Mouse (Mus musculus): ENCODE results near the gene Serpinb3a. TPM values are rescaled to one million over a fixed set of nuclear protein-coding genes. Genes with fewer than 3 reads are reported as not detected.
A peak's percentile ranks its signal among the peaks of the same experiment; 100 is the strongest.
"Not testable (repeated sequence)": the region's sequence is repeated elsewhere in the genome, so short reads cannot be mapped to it uniquely, and the experiment has no call there.

The Serpinb3a gene
- polyA plus RNA-seq (2016; fragmentation: Nextera tagmentation; extraction: Ambion mirVana): not detected in 2 replicates

GRCm38 (mm10) chr1:107052203-107052602 lies at the start of gene Serpinb3a:
Gene Serpinb3a (minus strand): TSS chr1:107052303.
- no peaks in the 10 kb centered on the region for H3K27me3 ChIP-seq (ENCODE audit: low read depth, poor library complexity, severe bottlenecking)
- no peaks in the 10 kb centered on the region for H3K9me3 ChIP-seq (replicated peaks)
- H3K36me3 ChIP-seq: no peaks in the 10 kb centered on the region
- WGBS: 92% methylated on average over 1 of the region's 1 CpGs
- no peaks in the 10 kb centered on the region for H3K4me1 ChIP-seq
- no peak within 1 kb of the TSS for H3K27ac ChIP-seq
- H3K4me3 ChIP-seq: no peak within 1 kb of the TSS
- DNase-seq (ENCODE audit: low spot score): no peak

GRCm38 (mm10) chr1:107098417-107098816 lies 46.3 kb upstream of the Serpinb3a start:
- H3K27ac ChIP-seq: no peak overlapping the region
- WGBS: 90% methylated on average over 2 of the region's 2 CpGs

GRCm38 (mm10) chr1:107083406-107083805 lies 31.3 kb upstream of the Serpinb3a start, which contains the start of gene Serpinb3d:
Gene Serpinb3d (minus strand): TSS chr1:107083506.
- no peaks in the 10 kb centered on the region for H3K9me3 ChIP-seq (replicated peaks)
- no peak for DNase-seq (ENCODE audit: low spot score)
- H3K4me3 ChIP-seq: no peak within 1 kb of the TSS
- H3K4me1 ChIP-seq: no peaks in the 10 kb centered on the region
- H3K27me3 ChIP-seq (ENCODE audit: low read depth, poor library complexity, severe bottlenecking): no peaks in the 10 kb centered on the region
- no peaks in the 10 kb centered on the region for H3K36me3 ChIP-seq
- H3K27ac ChIP-seq: no peak within 1 kb of the TSS

More at GRCm38 (mm10) chr1:107098417-107098816, 46.3 kb upstream of the Serpinb3a start:
- DNase-seq (ENCODE audit: low spot score): no peak
- no peaks in the 10 kb centered on the region for H3K9me3 ChIP-seq (replicated peaks)
- H3K4me1 ChIP-seq: no peaks in the 10 kb centered on the region
- no peaks in the 10 kb centered on the region for H3K27me3 ChIP-seq (ENCODE audit: low read depth, poor library complexity, severe bottlenecking)
- H3K36me3 ChIP-seq: no peaks in the 10 kb centered on the region
- H3K4me3 ChIP-seq: no peak overlapping the region

GRCm38 (mm10) chr1:107034236-107034635 lies 17.9 kb downstream of the Serpinb3a start:
- DNase-seq (ENCODE audit: low spot score); H3K4me3 ChIP-seq; H3K27ac ChIP-seq; H3K4me1 ChIP-seq; H3K9me3 ChIP-seq (replicated peaks); H3K36me3 ChIP-seq; H3K27me3 ChIP-seq (ENCODE audit: low read depth, poor library complexity, severe bottlenecking): not testable (repeated sequence)
- 90% methylated on average over 3 of the region's 3 CpGs for WGBS

GRCm38 (mm10) chr1:107025886-107026285 lies 26.2 kb downstream of the Serpinb3a start:
- no peaks in the 10 kb centered on the region for H3K9me3 ChIP-seq (replicated peaks)
- no peaks in the 10 kb centered on the region for H3K4me1 ChIP-seq
- 83% methylated on average over 1 of the region's 1 CpGs for WGBS
- no peak overlapping the region for H3K27ac ChIP-seq
- no peak overlapping the region for H3K4me3 ChIP-seq
- no peaks in the 10 kb centered on the region for H3K36me3 ChIP-seq
- no peaks in the 10 kb centered on the region for H3K27me3 ChIP-seq (ENCODE audit: low read depth, poor library complexity, severe bottlenecking)
- DNase-seq (ENCODE audit: low spot score): no peak

GRCm38 (mm10) chr1:107015210-107015609 lies 36.9 kb downstream of the Serpinb3a start:
- no peak overlapping the region for H3K4me3 ChIP-seq
- no peak overlapping the region for H3K27ac ChIP-seq
- H3K4me1 ChIP-seq: no peaks in the 10 kb centered on the region
- H3K36me3 ChIP-seq: no peaks in the 10 kb centered on the region
- DNase-seq (ENCODE audit: low spot score): no peak
- no peaks in the 10 kb centered on the region for H3K9me3 ChIP-seq (replicated peaks)
- 86% methylated on average over 7 of the region's 7 CpGs for WGBS
- no peaks in the 10 kb centered on the region for H3K27me3 ChIP-seq (ENCODE audit: low read depth, poor library complexity, severe bottlenecking)

GRCm38 (mm10) chr1:107014530-107014929 lies 37.6 kb downstream of the Serpinb3a start:
- no peaks in the 10 kb centered on the region for H3K27me3 ChIP-seq (ENCODE audit: low read depth, poor library complexity, severe bottlenecking)
- H3K9me3 ChIP-seq (replicated peaks): no peaks in the 10 kb centered on the region
- WGBS: 51% methylated on average over 2 of the region's 2 CpGs
- no peaks in the 10 kb centered on the region for H3K36me3 ChIP-seq
- no peak overlapping the region for H3K4me3 ChIP-seq
- DNase-seq (ENCODE audit: low spot score): peak; percentile 42
- no peaks in the 10 kb centered on the region for H3K4me1 ChIP-seq
- H3K27ac ChIP-seq: no peak overlapping the region

GRCm38 (mm10) chr1:107006316-107006715 lies 45.8 kb downstream of the Serpinb3a start:
- H3K36me3 ChIP-seq: no peaks in the 10 kb centered on the region
- DNase-seq (ENCODE audit: low spot score): no peak
- WGBS: 87% methylated on average over 3 of the region's 3 CpGs

GRCm38 (mm10) chr1:107001754-107002153 lies 50.3 kb downstream of the Serpinb3a start:
- Histone ChIP-seq H3K4me3 (no peak overlapping the region), H3K9me3 (replicated peaks) (no peaks in the 10 kb centered on the region), H3K36me3 (no peaks in the 10 kb centered on the region), H3K4me1 (no peaks in the 10 kb centered on the region), H3K27me3 (ENCODE audit: low read depth, poor library complexity, severe bottlenecking) (no peaks in the 10 kb centered on the region), H3K27ac (no peak overlapping the region)
- no peak for DNase-seq (ENCODE audit: low spot score)
- 89% methylated on average over 2 of the region's 2 CpGs for WGBS

More at GRCm38 (mm10) chr1:107006316-107006715, 45.8 kb downstream of the Serpinb3a start:
- no peaks in the 10 kb centered on the region for H3K4me1 ChIP-seq
- no peaks in the 10 kb centered on the region for H3K27me3 ChIP-seq (ENCODE audit: low read depth, poor library complexity, severe bottlenecking)
- no peak overlapping the region for H3K4me3 ChIP-seq
- H3K27ac ChIP-seq: no peak overlapping the region
- H3K9me3 ChIP-seq (replicated peaks): no peaks in the 10 kb centered on the region

- Histone ChIP-seq H3K36me3 (no peaks in the 10 kb centered on the region), H3K4me3 (no peak overlapping the region), H3K27me3 (ENCODE audit: low read depth, poor library complexity, severe bottlenecking) (no peaks in the 10 kb centered on the region), H3K4me1 (no peaks in the 10 kb centered on the region), H3K27ac (no peak overlapping the region), H3K9me3 (replicated peaks) (no peaks in the 10 kb centered on the region)
- 87% methylated on average over 13 of the region's 13 CpGs for WGBS
- no peak for DNase-seq (ENCODE audit: low spot score)
These were observed 51.7 kb downstream of the Serpinb3a start for GRCm38 (mm10) chr1:107000424-107000823.

Other genes starting within 250 kb of the Serpinb3a start
- gene Serpinb5, start 191.1 kb downstream of the Serpinb3a start, polyA plus RNA-seq (2016; fragmentation: Nextera tagmentation; extraction: Ambion mirVana): 0.13 TPM in 1 of 2 replicates, not detected in the other
- not detected in 2 replicates for gene Serpinb12, start 117.9 kb downstream of the Serpinb3a start, polyA plus RNA-seq (2016; fragmentation: Nextera tagmentation; extraction: Ambion mirVana)
- gene Serpinb13, start 71.3 kb downstream of the Serpinb3a start, polyA plus RNA-seq (2016; fragmentation: Nextera tagmentation; extraction: Ambion mirVana): not detected in 2 replicates
- gene Serpinb3d, start 31.2 kb upstream of the Serpinb3a start, polyA plus RNA-seq (2016; fragmentation: Nextera tagmentation; extraction: Ambion mirVana): not detected in 2 replicates
- gene Serpinb3b, start 226.1 kb upstream of the Serpinb3a start, polyA plus RNA-seq (2016; fragmentation: Nextera tagmentation; extraction: Ambion mirVana): not detected in 2 replicates
- gene Serpinb3c, start 226.1 kb upstream of the Serpinb3a start, polyA plus RNA-seq (2016; fragmentation: Nextera tagmentation; extraction: Ambion mirVana): not detected in 2 replicates